Mouse (Mus musculus) heart, postnatal 0 days (tissue): Measurements from ENCODE around the gene Ankrd44.

Source experiments
- CTCF ChIP-seq: IDR thresholded peaks from 2 replicates; pipeline ENCODE4 v1.5.1; 2016; ENCODE audit warnings: antibody characterized with exemption, control low read depth, low read depth
- EP300 ChIP-seq: IDR thresholded peaks from 2 replicates; pipeline ENCODE4 v1.6.1; 2016; ENCODE audit warnings: antibody characterized with exemption, low read depth

- TF ChIP-seq CTCF, result no peak
- no peak for TF ChIP-seq EP300
These were observed 40.7 kb upstream of the Ankrd44 start for GRCm38 (mm10) chr1:54966858-54967257.
